26 mouse cellular contexts compared by ENCODE assay signal in the genomic region with DNA sequence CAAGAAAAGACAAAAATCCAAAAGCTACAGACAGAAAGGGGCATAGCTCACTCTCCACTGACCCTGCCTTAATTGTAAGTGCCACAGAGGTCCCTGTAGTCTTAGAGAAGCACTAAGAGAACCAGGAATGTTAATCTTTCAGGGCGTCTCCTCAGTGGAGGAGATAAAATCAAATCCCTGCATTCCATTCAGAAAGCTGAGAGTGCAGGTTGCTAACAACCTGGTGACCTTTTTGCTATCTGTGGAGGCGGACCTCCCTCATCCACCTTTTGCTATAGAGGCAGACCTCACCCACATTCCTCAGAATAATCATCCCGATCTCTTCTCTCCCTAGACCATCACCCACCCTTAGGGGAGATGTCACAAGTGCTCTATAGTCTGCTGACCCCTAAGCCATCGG. TPM values are rescaled to one million over a fixed set of nuclear protein-coding genes. Genes with fewer than 3 reads are reported as not detected.
"Had no signal": no experiment of that assay in that cellular context is flagged by ENCODE, and none has a peak within 500 bp of the region (broad histone marks: within the 10 kb centered on the region; RNA-seq: fewer than 3 reads in every experiment).

No protein-coding gene starts in this region.

- H3K36me3 ChIP-seq: limb, embryonic 12.5 days; limb, embryonic 15.5 days; midbrain, embryonic 12.5 days; neural tube, embryonic 13.5 days had no signal

- H3K9me3 ChIP-seq: limb, embryonic 12.5 days; limb, embryonic 15.5 days; midbrain, embryonic 12.5 days; neural tube, embryonic 13.5 days had no signal

- H3K4me2 ChIP-seq: limb, embryonic 12.5 days; limb, embryonic 15.5 days; liver, embryonic 11.5 days; lung, embryonic 14.5 days; midbrain, embryonic 12.5 days; neural tube, embryonic 13.5 days had no signal

- H3K4me3 ChIP-seq: layer of hippocampus, adult 2 months; left cerebral cortex, adult 2 months; limb, embryonic 12.5 days; limb, embryonic 15.5 days; midbrain, embryonic 12.5 days; myocyte; neural tube, embryonic 13.5 days had no signal

- H3K9ac ChIP-seq: limb, embryonic 12.5 days; limb, embryonic 15.5 days; liver, embryonic 14.5 days; liver, postnatal 0 days; lung, embryonic 14.5 days; midbrain, embryonic 12.5 days; neural tube, embryonic 13.5 days had no signal

- DNase-seq: kidney, adult 9 months; layer of hippocampus, adult 9-11 months; left cerebral cortex, postnatal 4 days; liver, postnatal 0 days; lung, embryonic 14.5 days; retina, postnatal 1 day; right cerebral cortex, postnatal 25 days; spleen, adult 18-20 months; thymus, adult 18-20 months; thymus, postnatal 36 days had no signal

- ATAC-seq: liver, postnatal 0 days; lung, postnatal 0 days; midbrain, embryonic 16.5 days had no signal

- H3K27ac ChIP-seq: kidney, postnatal 0 days; layer of hippocampus, adult 2 months; left cerebral cortex, adult 2 months; limb, embryonic 12.5 days; limb, embryonic 15.5 days; liver, embryonic 14.5 days; macrophage; midbrain, embryonic 12.5 days; neural tube, embryonic 13.5 days had no signal

RNA-seq across cellular contexts. Expression of a gene that starts 5.9 kb away (rescaled TPM):
- total RNA-seq: megakaryocyte, adult 5-6 weeks; monocyte, adult 5-6 weeks; neutrophil, adult 5-6 weeks had no signal
- polyA plus RNA-seq: macrophage had no signal
